Mouse (Mus musculus): ENCODE results near the gene Dok4. TPM values are rescaled to one million over a fixed set of nuclear protein-coding genes. Genes with fewer than 3 reads are reported as not detected.

Gene Dok4
- polyA plus RNA-seq, 1 experiment, result 11.8 TPM

DNA sequence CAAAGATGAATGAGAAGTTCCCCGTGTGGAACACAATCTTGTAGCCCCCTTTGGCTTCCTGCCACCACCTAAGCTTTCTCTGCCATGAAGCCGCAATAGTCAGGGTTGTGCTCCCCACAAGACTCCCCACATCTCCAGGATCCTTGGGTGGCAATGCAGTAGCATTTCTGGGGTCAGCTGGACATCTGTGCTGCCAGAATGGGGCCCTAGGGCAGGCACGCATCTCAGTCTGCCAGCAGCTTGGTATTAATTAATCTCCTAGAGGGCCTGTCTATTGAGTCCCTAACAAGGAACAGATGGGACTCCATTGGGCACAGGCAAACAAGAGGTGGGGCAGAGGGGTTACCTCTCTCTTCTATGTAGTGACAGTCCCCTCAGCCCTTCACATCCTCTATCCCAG, 4.0 kb downstream of the Dok4 start:
- H3K9me3 ChIP-seq (ENCODE audit: control insufficient read depth, low read length), result no peaks in the 10 kb centered on the region; the same call in 1 of the 2 replicates
- H3K27me3 ChIP-seq (ENCODE audit: control insufficient read depth), result peaks cover 56% of the 10 kb centered on the region
- TF ChIP-seq TAL1 (IDR thresholded peaks at IDR 0.05; ENCODE audit: low read length) (no peak), GATA1 (IDR thresholded peaks at IDR 0.05; ENCODE audit: low read length) (no peak)
- peaks cover 83% of the 10 kb centered on the region for H3K4me1 ChIP-seq (ENCODE audit: control insufficient read depth)
- H3K36me3 ChIP-seq (ENCODE audit: control insufficient read depth), result peaks cover 70% of the 10 kb centered on the region
- H3K4me3 ChIP-seq (replicated peaks), result no peak overlapping the region

DNA sequence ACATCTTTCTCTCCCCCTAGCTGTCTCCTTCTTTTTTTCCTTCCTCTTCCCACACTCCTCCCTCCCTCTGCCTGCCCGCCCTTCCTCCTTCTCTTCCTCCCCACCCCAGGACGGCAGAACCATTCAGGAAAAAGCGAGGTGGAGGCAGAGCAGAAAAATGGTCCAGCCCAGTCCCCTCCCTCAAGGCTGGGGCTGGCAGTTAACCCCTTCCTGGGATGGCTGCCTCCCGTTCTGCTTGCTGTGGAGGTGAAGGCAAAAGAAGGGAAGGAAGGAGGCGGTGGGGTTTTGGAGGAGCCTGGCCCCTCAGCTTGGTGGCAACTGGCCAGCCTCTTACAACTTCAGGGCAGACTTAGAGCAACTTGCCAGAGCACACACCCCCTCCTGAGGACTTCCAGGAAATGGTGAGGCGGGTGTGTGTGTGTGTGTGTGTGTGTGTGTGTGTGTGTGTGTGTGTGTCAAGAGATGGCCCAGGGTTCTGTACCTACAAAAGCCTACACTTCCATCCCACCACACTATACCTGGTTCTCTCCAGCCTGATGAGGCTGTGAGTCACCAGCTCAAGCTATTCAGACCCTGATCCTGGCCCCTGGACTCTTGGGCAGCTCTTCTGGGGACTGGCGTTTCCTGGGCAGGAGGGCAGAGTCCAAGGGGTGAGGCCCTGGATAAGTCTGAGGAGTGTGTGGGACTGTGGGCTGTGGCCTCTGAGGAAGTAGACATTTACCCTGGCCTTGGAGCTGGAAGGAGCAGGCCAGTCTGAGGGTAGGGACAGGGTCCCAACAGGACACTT, 4.8 kb downstream of the Dok4 start:
- H3K4me1 ChIP-seq (ENCODE audit: control insufficient read depth), result peaks cover 82% of the 10 kb centered on the region
- TF ChIP-seq GATA1 (IDR thresholded peaks at IDR 0.05; ENCODE audit: low read length), result no peak
- no peak for TF ChIP-seq TAL1 (IDR thresholded peaks at IDR 0.05; ENCODE audit: low read length)
- peak overlapping the region; percentile 18 for H3K4me3 ChIP-seq (replicated peaks)
- no peaks in the 10 kb centered on the region; the same call in 1 of the 2 replicates for H3K9me3 ChIP-seq (ENCODE audit: control insufficient read depth, low read length)
- peaks cover 79% of the 10 kb centered on the region for H3K36me3 ChIP-seq (ENCODE audit: control insufficient read depth)
- peaks cover 56% of the 10 kb centered on the region for H3K27me3 ChIP-seq (ENCODE audit: control insufficient read depth)

DNA sequence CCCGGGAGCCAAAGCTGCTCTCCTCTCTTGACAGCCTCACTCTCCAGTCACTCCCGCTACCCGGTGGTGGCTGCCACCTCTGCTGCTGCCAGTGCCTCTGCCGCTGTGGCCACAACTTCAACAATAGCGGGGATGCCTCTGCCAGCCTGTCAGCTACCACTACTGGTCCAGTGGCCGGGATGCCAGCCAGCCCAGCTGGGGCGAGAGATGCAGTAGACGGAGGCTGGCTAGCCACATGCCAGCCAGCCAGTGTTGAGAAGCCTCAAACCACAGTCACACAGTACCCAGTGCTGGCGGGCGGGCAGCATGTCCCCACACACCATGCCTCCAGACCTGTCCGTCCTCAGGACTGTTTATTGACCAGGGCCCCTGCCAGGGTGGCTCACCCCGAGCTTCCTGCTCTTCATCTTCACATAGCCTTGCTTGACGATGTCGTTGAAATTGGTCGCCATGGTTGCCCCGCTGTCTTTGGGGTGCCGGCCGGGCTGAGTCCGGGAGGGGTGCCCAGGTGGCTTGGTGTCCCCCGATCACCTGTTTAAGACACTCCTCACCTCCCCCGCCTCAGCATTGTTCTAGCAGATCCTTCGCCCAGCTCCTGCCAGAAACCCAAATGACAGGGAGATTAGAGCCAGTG, 5.5 kb downstream of the Dok4 start:
- Histone ChIP-seq H3K9me3 (ENCODE audit: control insufficient read depth, low read length) (no peaks in the 10 kb centered on the region; the same call in 1 of the 2 replicates), H3K27me3 (ENCODE audit: control insufficient read depth) (peaks cover 56% of the 10 kb centered on the region), H3K36me3 (ENCODE audit: control insufficient read depth) (peaks cover 86% of the 10 kb centered on the region), H3K4me1 (ENCODE audit: control insufficient read depth) (peaks cover 82% of the 10 kb centered on the region), H3K4me3 (replicated peaks) (peak overlapping the region; percentile 18)
- TF ChIP-seq TAL1 (IDR thresholded peaks at IDR 0.05; ENCODE audit: low read length) (no peak), GATA1 (IDR thresholded peaks at IDR 0.05; ENCODE audit: low read length) (no peak)

DNA sequence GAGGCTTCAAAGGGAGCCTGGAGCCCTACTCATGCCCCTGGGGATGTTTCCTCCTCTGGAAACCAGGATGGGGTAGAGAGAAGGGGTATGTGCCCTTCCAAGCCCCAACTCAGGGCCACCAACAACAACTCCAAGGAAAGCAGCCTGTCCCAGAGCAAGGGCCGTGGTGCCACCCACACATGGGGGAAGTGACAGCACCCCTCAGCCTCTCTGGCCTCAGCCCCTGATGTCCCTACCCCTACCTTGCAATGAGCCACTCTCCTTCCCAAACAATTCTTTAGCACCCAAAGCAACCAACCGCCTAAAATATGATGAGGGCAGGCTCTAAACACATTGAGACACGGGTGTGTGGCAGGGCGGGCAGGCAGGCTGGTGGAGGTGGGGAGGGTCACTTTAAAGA, 6.1 kb downstream of the Dok4 start:
- Histone ChIP-seq H3K4me1 (ENCODE audit: control insufficient read depth) (peaks cover 82% of the 10 kb centered on the region), H3K9me3 (ENCODE audit: control insufficient read depth, low read length) (no peaks in the 10 kb centered on the region; the same call in 1 of the 2 replicates), H3K36me3 (ENCODE audit: control insufficient read depth) (peaks cover 92% of the 10 kb centered on the region), H3K27me3 (ENCODE audit: control insufficient read depth) (peaks cover 51% of the 10 kb centered on the region), H3K4me3 (replicated peaks) (no peak overlapping the region)
- no peak for TF ChIP-seq TAL1 (IDR thresholded peaks at IDR 0.05; ENCODE audit: low read length)
- no peak for TF ChIP-seq GATA1 (IDR thresholded peaks at IDR 0.05; ENCODE audit: low read length)

DNA sequence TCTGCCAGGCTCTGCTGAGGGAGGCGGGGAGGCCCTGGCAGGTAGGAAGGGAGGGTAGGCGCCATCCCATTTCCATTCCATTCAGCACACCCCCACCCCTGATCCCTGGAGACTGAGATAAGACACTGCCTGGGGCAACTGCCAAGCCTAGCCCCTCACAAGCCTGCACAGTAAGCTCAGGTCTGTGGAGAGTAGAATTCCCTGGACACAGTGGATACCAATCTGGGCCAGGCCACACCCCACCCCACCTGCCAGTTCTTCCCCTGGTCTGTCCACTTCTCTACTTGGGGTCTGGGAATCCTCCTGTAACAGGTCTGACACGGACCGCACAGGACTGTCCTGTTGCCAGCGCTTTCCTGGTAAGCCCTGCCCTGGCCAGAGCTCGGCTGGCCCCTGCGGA, 7.0 kb downstream of the Dok4 start:
- peaks cover 99% of the 10 kb centered on the region for H3K36me3 ChIP-seq (ENCODE audit: control insufficient read depth)
- TF ChIP-seq GATA1 (IDR thresholded peaks at IDR 0.05; ENCODE audit: low read length) (no peak), TAL1 (IDR thresholded peaks at IDR 0.05; ENCODE audit: low read length) (no peak)
- H3K27me3 ChIP-seq (ENCODE audit: control insufficient read depth), result peaks cover 42% of the 10 kb centered on the region
- peaks cover 82% of the 10 kb centered on the region for H3K4me1 ChIP-seq (ENCODE audit: control insufficient read depth)
- H3K9me3 ChIP-seq (ENCODE audit: control insufficient read depth, low read length), result no peaks in the 10 kb centered on the region; the same call in 1 of the 2 replicates
- H3K4me3 ChIP-seq (replicated peaks), result no peak overlapping the region

DNA sequence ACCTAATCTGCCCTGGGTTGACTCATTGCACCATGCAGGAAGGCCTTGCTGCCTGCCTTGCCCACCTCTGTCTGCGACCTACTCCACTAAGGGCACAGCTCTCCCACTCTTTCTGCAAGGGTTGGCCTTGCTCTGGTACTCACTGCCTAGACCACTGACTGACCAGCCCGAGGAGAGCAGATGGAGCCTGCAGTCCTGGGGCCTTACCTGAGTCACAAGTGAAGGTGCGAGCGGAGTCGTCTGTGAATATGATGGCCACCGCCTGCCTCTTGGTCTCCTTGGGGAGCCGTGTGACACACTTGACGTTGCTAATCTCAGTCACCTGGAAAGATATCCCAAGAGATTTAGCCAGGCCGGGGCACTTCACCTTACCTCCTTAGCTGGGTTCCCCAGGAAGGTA, 9.2 kb downstream of the Dok4 start:
- peaks cover 28% of the 10 kb centered on the region for H3K27me3 ChIP-seq (ENCODE audit: control insufficient read depth)
- TF ChIP-seq GATA1 (IDR thresholded peaks at IDR 0.05; ENCODE audit: low read length) (no peak), TAL1 (IDR thresholded peaks at IDR 0.05; ENCODE audit: low read length) (no peak)
- H3K4me1 ChIP-seq (ENCODE audit: control insufficient read depth), result peaks cover 86% of the 10 kb centered on the region
- no peak overlapping the region for H3K4me3 ChIP-seq (replicated peaks)
- H3K9me3 ChIP-seq (ENCODE audit: control insufficient read depth, low read length), result no peaks in the 10 kb centered on the region; the same call in 1 of the 2 replicates
- peaks cover 100% of the 10 kb centered on the region for H3K36me3 ChIP-seq (ENCODE audit: control insufficient read depth)

- Histone ChIP-seq H3K36me3 (ENCODE audit: control insufficient read depth) (peaks cover 100% of the 10 kb centered on the region), H3K9me3 (ENCODE audit: control insufficient read depth, low read length) (no peaks in the 10 kb centered on the region), H3K4me3 (replicated peaks) (no peak overlapping the region), H3K4me1 (ENCODE audit: control insufficient read depth) (peaks cover 80% of the 10 kb centered on the region), H3K27me3 (ENCODE audit: control insufficient read depth) (peaks cover 11% of the 10 kb centered on the region)
- TF ChIP-seq GATA1 (IDR thresholded peaks at IDR 0.05; ENCODE audit: low read length), result no peak
- TF ChIP-seq TAL1 (IDR thresholded peaks at IDR 0.05; ENCODE audit: low read length), result no peak
These were observed 10.8 kb downstream of the Dok4 start for GRCm38 (mm10) chr8:94865292-94865691.

GRCm38 (mm10) chr8:94863897-94864673, 12.0 kb downstream of the Dok4 start:
- peaks cover 100% of the 10 kb centered on the region for H3K36me3 ChIP-seq (ENCODE audit: control insufficient read depth)
- peaks cover 79% of the 10 kb centered on the region for H3K4me1 ChIP-seq (ENCODE audit: control insufficient read depth)
- H3K27me3 ChIP-seq (ENCODE audit: control insufficient read depth), result no peaks in the 10 kb centered on the region; the same call in none of the 2 replicates
- TF ChIP-seq GATA1 (IDR thresholded peaks at IDR 0.05; ENCODE audit: low read length) (no peak), TAL1 (IDR thresholded peaks at IDR 0.05; ENCODE audit: low read length) (no peak)
- H3K4me3 ChIP-seq (replicated peaks), result no peak overlapping the region
- no peaks in the 10 kb centered on the region for H3K9me3 ChIP-seq (ENCODE audit: control insufficient read depth, low read length)

Data from erythroblast, embryonic 14.5 days (primary cell).